Mouse (Mus musculus) frontal cortex, postnatal 36 days (tissue): ENCODE measurements around the gene Tubal3.
"Not testable (repeated sequence)": the region's sequence is repeated elsewhere in the genome, so short reads cannot be mapped to it uniquely, and the experiment has no call there.

Experiments used
- DNase-seq, 2 experiments: peaks; one replicate each; pipeline ENCODE4 v3.0.0; 2022; ENCODE audit warnings: low spot score in 2 of 2

Tubal3 gene

GRCm38 (mm10) chr13:3917571-3918311 is at the start of gene Tubal3, which contains the start of gene Net1:
TSS of gene Tubal3 (plus strand) at chr13:3918274.
TSS of gene Net1 (minus strand) at chr13:3918220.
- DNase-seq, result peak; percentile 85 to 91

DNA sequence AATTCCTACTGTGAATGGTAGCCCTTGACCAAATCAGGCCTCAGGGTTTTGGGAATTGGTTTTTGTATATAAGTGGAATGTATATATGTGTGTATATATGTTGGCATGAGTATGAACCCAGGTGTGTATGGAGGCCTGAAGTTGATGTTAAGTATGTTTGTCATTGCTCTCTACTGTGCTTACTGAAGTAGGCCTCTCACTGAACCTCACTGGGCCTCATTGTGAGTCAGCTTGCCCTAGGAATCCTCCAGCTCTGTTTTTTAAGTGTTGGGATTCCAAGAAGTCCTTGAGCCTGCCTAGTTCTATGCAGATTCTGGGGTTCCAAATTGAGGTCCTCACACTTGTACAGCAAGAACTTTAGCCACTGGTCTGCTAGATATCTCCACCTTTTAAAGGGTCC is 48.2 kb upstream of the Tubal3 start:
- no peak for DNase-seq

DNA sequence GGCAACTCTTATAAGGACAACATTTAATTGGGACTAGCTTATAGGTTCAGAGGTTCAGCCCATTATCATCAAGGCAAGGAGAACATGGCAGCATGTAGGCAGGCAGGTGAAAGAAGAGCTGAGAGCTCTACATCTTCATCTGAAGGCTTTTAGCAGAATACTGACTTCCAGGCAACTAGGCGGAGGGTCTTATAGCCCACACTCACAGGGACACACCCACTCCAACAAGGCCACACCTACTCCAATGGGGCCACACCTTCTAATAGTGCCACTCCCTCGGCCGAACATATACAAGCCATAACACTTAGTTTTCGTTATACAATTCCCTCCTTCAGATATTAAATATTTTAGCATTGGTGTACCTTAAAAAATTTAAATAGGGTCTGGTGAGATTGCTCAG is 45.2 kb upstream of the Tubal3 start:
- DNase-seq, result no peak

- DNase-seq, result peak in 1 of 2 experiments; percentile 29
These were observed 41.6 kb upstream of the Tubal3 start for GRCm38 (mm10) chr13:3876448-3876847.

DNA sequence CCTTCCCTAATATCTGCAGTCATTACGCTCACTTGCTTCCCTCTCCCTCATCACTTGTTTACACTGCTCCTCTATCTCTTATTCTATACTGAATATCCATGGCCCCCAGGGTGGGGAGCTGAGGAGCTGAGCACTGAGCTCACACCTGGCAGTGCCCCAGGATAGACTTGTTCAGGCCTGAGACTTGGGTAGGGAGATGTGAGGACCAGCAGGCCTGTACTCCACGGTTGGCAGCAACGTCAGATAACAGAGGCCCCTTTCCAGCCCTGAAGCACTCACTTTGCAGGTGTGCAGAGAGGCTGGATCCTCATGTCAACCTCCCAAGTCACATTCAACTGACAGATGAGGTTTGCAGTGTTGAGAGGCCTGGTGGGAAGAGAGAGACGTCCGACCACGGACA is 40.9 kb upstream of the Tubal3 start:
- no peak for DNase-seq

GRCm38 (mm10) chr13:3877679-3878220 is 40.3 kb upstream of the Tubal3 start:
- no peak for DNase-seq

GRCm38 (mm10) chr13:3886663-3887062 is 31.4 kb upstream of the Tubal3 start:
- no peak for DNase-seq

DNA sequence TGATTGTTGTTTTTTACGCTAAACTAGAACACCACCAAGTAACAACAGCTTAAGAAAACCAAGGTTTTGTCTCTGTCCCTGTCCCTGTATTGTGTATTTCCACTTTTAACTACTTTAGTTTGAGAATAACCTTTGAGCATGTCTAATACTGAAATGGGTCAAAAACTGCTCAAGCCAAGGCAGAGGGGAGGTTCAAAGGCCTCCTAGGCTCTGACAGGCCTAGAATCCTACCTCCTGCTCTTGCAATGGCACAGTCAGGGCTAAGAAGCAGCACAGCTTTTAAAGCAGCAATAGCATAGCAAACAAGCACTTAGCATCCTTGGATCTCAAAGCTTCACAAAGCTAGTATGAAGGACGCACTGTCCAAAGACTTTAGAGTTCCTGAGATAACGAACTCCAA is 29.0 kb upstream of the Tubal3 start:
- no peak for DNase-seq

DNA sequence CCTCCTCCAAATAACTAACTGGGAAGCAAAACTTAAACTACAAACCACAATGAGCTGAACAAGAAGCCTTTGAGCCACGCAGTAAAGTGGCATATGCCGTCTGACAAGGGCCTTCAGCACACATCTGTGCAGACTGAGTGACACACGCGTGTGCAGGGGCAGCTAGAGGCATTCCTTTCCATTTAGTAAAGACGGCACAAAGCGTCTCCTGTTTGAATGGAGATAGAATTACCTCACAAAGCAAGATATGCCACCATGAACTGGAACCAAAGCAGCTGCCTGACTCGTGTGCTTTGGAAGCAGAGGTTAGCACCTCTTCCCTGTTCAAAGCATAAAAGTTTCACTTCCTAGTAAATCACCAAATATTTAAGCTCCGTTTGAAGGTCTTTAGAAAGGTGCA is 28.0 kb upstream of the Tubal3 start:
- no peak for DNase-seq

- no peak for DNase-seq
These were observed 26.5 kb upstream of the Tubal3 start for GRCm38 (mm10) chr13:3891479-3892087.

GRCm38 (mm10) chr13:3892601-3893000 is 25.5 kb upstream of the Tubal3 start:
- no peak for DNase-seq

DNA sequence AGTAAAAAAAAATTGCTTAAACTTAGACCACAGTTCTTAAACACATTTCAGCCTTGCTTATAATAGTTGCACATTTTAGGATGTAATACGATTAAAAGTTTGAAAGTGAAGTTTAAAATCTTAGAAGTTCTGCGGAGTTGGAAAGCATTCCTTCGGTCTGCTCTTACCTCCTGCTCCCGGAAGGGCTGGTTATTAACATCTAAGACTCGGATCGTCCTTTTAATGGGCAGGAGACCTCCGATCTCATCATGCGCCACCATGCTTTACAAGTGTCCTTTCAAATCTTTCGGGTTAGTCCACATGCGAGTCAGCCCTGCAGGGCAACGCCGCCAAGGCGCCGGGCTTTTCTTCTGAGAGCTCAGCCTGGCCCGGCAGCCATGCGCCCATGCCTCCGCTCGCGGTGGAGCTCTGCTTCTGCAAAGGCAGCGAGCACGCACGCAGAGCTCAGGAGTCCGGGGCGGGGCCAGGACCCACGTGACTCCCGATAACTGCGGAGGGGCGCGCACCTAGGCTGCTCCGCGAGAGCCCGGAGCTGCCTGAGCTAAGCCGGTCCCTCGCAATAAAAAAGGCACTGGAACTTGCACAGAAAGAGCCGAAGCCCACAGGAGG is 24.8 kb upstream of the Tubal3 start:
- DNase-seq, result peak; percentile 88 to 91

DNA sequence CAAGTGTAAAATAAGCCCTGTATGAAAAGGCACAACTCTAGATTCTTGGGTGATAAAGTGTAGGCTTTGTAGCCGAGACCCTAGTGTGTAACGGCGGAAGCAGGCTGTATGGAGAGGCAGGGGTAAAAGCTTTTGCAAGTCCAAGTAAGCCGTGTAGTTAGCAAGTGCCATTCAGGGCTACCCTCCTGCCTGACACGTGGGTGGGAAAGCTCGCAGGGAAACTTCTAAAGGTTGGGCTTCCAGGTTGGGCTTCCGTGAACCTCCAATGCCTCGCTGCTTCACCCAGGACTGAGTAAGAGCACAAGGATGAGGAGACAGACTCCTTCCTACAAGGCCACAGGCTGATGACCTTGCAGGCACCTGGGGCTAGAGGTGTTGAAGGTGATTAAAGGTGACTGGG is 23.5 kb upstream of the Tubal3 start:
- no peak for DNase-seq

DNA sequence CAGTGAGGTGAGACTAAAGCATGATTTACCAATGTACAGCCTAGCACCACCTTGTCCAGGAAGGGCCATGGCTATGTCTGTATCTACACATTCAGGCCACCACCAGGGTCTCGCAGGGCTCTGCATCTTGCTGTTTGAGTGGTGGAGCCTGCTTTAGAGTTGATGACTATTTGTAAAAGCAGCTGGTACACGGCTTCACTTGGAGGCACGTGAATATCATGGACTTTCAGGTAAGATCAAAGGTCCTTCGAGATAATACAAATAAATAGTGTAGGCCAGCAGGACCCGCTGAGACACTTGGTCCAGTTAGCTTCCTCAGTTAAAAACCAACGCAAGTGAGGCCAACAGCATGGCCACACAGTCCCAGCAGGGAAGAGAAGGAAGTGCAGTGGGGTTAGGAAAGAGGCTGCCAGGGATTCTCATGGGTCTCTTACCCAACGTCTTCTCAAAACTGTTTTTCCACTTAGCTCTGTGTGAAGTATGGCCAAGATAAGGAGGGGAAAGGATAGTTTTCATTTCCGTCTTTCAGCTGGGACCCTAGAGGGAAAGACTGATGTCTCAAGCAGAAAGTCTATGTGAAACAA is 22.6 kb upstream of the Tubal3 start:
- DNase-seq, result no peak

DNA sequence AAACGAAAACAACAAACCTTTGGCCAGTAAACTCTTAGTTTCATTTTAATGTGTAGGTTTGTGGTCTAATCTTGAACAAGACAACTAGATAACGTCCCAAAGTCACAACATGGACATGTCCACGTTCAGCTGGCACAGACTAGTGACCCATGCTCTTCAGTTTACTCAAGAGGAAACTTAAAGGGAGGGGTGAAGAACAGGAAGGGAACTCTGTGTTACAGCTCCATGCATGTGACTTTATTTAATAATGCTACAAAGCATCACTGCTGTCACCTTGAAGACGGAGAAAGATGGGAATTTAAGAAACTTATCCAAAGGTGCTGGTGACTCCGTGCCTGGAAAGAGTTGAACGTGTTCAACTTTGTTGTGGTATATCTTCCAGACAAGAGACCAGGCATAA is 22.0 kb upstream of the Tubal3 start:
- DNase-seq, result no peak

- peak; percentile 71 to 85 for DNase-seq
These were observed 21.2 kb upstream of the Tubal3 start for GRCm38 (mm10) chr13:3896913-3897312.

- not testable (repeated sequence) for DNase-seq
These were observed 19.9 kb upstream of the Tubal3 start for GRCm38 (mm10) chr13:3898202-3898601.

- DNase-seq, result no peak
These were observed 18.8 kb upstream of the Tubal3 start for GRCm38 (mm10) chr13:3899301-3899700.

DNA sequence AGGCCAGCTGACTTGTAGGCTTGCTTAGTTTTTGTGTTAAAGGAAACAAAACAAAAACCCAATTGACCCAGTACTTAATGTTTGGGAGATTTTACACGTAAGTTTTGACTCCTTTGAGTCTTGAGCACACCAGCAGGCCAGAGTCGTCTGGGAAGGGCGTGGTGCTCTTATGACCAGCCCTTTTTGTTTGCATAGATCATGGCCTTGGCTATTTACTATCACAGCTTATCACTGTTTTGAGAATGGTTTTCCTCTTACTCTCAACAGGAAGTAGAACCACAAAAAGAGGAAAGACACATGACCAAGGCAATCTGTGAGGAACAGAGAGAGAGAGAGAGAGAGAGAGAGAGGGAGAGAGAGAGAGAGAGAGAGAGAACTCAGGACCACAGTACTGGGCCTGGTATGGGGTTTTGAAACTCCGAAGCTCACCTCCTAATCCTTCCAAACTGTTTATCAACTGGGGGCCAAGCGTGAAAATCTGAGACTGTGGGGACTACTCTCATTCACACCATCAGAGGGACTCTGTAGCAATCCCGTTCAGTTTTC is 10.8 kb upstream of the Tubal3 start:
- DNase-seq, result no peak

GRCm38 (mm10) chr13:3908262-3908661 is 9.8 kb upstream of the Tubal3 start:
- DNase-seq, result no peak

DNA sequence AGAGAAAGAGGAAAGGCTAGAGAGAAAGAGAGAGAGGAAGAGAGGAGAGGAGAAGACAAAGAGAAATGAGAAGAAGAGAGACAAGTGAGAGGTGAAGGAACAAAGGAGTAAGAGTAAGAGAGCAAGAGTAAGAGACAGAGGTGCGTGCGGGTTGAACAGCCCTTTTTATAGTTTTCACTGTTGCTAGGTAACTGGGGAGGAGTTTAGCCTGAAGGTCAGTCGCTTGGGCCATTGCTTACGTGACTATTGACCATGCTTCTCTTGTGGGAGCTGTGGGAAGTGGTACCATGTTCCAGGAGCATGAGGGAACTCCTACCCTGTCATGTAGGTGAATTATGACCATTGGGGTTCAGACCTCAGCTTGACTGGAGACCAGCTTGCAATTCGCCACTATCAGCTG is 7.7 kb upstream of the Tubal3 start:
- no peak for DNase-seq

DNA sequence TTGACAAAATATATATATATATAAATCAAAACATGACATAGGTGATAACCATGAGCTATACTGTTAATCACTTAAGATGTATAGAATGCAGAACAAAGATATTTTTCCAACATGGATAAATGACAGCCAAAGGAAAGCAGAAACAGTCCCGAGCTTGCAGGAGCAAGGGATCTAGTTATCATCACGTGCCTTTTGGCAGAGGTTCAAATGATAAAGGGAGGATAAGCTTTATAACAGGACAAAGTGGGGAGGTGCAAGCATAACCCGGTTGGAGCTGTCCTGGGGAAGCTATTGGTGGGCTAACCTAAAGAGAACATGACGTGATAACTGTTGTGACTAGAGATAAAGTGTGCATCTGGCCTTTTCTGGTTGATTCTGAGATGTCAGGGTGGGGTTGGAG is 4.6 kb upstream of the Tubal3 start:
- DNase-seq, result no peak
